Mouse (Mus musculus): Measurements from ENCODE around the gene Adora2b.
A peak's percentile ranks its signal among the peaks of the same experiment; 100 is the strongest.

The Adora2b gene

GRCm38 (mm10) chr11:62248401-62249244 is at the start of gene Adora2b:
Gene Adora2b (plus strand): TSS chr11:62248984.
- peak; percentile 35 to 70 for DNase-seq (ENCODE audit: low spot score in 2 of 2)

- DNase-seq (ENCODE audit: low spot score in 2 of 2), result no peak
Observed at GRCm38 (mm10) chr11:62200901-62201512, 47.8 kb upstream of the Adora2b start.

- DNase-seq (ENCODE audit: low spot score in 2 of 2), result no peak
Observed at GRCm38 (mm10) chr11:62202645-62203044, 46.1 kb upstream of the Adora2b start.

- no peak for DNase-seq (ENCODE audit: low spot score in 2 of 2)
Observed at GRCm38 (mm10) chr11:62209111-62209510, 39.7 kb upstream of the Adora2b start.

- no peak for DNase-seq (ENCODE audit: low spot score in 2 of 2)
Observed at GRCm38 (mm10) chr11:62209891-62210290, 38.9 kb upstream of the Adora2b start.

GRCm38 (mm10) chr11:62213384-62213989 is 35.3 kb upstream of the Adora2b start:
- DNase-seq (ENCODE audit: low spot score in 2 of 2), result no peak

- no peak for DNase-seq (ENCODE audit: low spot score in 2 of 2)
Observed at GRCm38 (mm10) chr11:62215107-62215506, 33.7 kb upstream of the Adora2b start.

GRCm38 (mm10) chr11:62217751-62218150 is 31.0 kb upstream of the Adora2b start:
- no peak for DNase-seq (ENCODE audit: low spot score in 2 of 2)

- no peak for DNase-seq (ENCODE audit: low spot score in 2 of 2)
Observed at GRCm38 (mm10) chr11:62220756-62221510, 27.9 kb upstream of the Adora2b start.

GRCm38 (mm10) chr11:62223416-62223815 is 25.4 kb upstream of the Adora2b start:
- DNase-seq (ENCODE audit: low spot score in 2 of 2), result no peak

GRCm38 (mm10) chr11:62223962-62224361 is 24.8 kb upstream of the Adora2b start:
- DNase-seq (ENCODE audit: low spot score in 2 of 2), result no peak

GRCm38 (mm10) chr11:62224797-62225196 is 24.0 kb upstream of the Adora2b start:
- DNase-seq (ENCODE audit: low spot score in 2 of 2), result no peak

- DNase-seq (ENCODE audit: low spot score in 2 of 2), result no peak
Observed at GRCm38 (mm10) chr11:62240631-62241261, 8.0 kb upstream of the Adora2b start.

- no peak for DNase-seq (ENCODE audit: low spot score in 2 of 2)
Observed at GRCm38 (mm10) chr11:62243871-62244270, 4.9 kb upstream of the Adora2b start.

GRCm38 (mm10) chr11:62244471-62244870 is 4.3 kb upstream of the Adora2b start:
- DNase-seq (ENCODE audit: low spot score in 2 of 2), result no peak

GRCm38 (mm10) chr11:62247759-62248400 is 904 bp upstream of the Adora2b start:
- DNase-seq (ENCODE audit: low spot score in 2 of 2), result no peak

- DNase-seq (ENCODE audit: low spot score in 2 of 2), result peak; percentile 19 to 25
Observed at GRCm38 (mm10) chr11:62249266-62250037, 668 bp downstream of the Adora2b start.

GRCm38 (mm10) chr11:62251047-62251446 is 2.3 kb downstream of the Adora2b start:
- peak in 1 of 2 experiments; percentile 21 for DNase-seq (ENCODE audit: low spot score in 2 of 2)

GRCm38 (mm10) chr11:62253380-62253779 is 4.6 kb downstream of the Adora2b start:
- no peak for DNase-seq (ENCODE audit: low spot score in 2 of 2)

GRCm38 (mm10) chr11:62259214-62259613 is 10.4 kb downstream of the Adora2b start:
- no peak for DNase-seq (ENCODE audit: low spot score in 2 of 2)
